Mouse (Mus musculus): ENCODE measurements around the gene Wfdc2. TPM values are rescaled to one million over a fixed set of nuclear protein-coding genes. Genes with fewer than 3 reads are reported as not detected.
A peak's percentile ranks its signal among the peaks of the same experiment; 100 is the strongest.

Wfdc2 gene
- polyA plus RNA-seq, 1 experiment from 2014 or later = 2.9 TPM

- Histone ChIP-seq H3K4me1 (ENCODE audit: control insufficient read depth, insufficient read depth, low read depth, low read length) (no peaks in the 10 kb centered on the region), H3K27me3 (replicated peaks; ENCODE audit: control insufficient read depth, insufficient read depth, low read length) (no peaks in the 10 kb centered on the region), H3K4me3 (ENCODE audit: low read length) (no peak overlapping the region), H3K9ac (ENCODE audit: low read depth, low read length) (no peak overlapping the region), H3K9me3 (ENCODE audit: control insufficient read depth, low read length) (0 out of 2 replicates have a peak, but pooled peaks cover 3% of the 10 kb centered on the region), H3K27ac (ENCODE audit: low read depth, low read length) (no peak overlapping the region), H3K4me2 (ENCODE audit: low read length) (no peak overlapping the region), H3K36me3 (ENCODE audit: control insufficient read depth, insufficient read depth, low read length) (no peaks in the 10 kb centered on the region)
- 13% methylated on average over 3 of the region's 3 CpGs for WGBS
- no peak; the same call in 1 of the 2 replicates for ATAC-seq
Observed at GRCm38 (mm10) chr2:164520782-164521181, 41.4 kb upstream of the Wfdc2 start.

DNA sequence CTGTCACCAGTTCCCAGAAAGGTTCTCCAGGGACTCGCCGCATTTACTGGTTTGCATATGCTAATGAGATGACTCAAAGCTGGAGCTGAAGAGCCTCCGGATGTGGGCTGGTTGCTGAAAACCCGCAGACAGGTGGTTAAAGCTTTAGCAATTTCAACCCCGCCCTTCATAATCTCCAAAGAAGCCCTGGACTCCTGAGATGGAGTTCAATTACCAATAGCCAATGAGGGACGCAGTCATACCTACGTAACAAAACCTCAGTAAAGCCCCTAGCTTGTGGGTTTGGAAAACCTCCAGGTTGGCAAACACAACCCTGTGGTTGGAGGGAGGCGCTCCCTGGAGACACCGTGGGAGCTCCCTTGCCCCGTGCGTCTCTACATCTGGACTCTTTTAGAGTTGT, 40.4 kb upstream of the Wfdc2 start:
- 11% methylated on average over 11 of the region's 11 CpGs for WGBS
- Histone ChIP-seq H3K4me3 (ENCODE audit: low read length) (no peak overlapping the region), H3K27me3 (replicated peaks; ENCODE audit: control insufficient read depth, insufficient read depth, low read length) (no peaks in the 10 kb centered on the region), H3K9ac (ENCODE audit: low read depth, low read length) (no peak overlapping the region), H3K4me2 (ENCODE audit: low read length) (peak overlapping the region; percentile 18), H3K9me3 (ENCODE audit: control insufficient read depth, low read length) (peaks cover 3% of the 10 kb centered on the region; the same call in 1 of the 2 replicates), H3K27ac (ENCODE audit: low read depth, low read length) (no peak overlapping the region), H3K4me1 (ENCODE audit: control insufficient read depth, insufficient read depth, low read depth, low read length) (no peaks in the 10 kb centered on the region), H3K36me3 (ENCODE audit: control insufficient read depth, insufficient read depth, low read length) (no peaks in the 10 kb centered on the region)
- no peak for ATAC-seq

- no peak for ATAC-seq
- Histone ChIP-seq H3K9me3 (ENCODE audit: control insufficient read depth, low read length) (peaks cover 3% of the 10 kb centered on the region; the same call in 1 of the 2 replicates), H3K4me3 (ENCODE audit: low read length) (no peak overlapping the region), H3K4me2 (ENCODE audit: low read length) (no peak overlapping the region), H3K27ac (ENCODE audit: low read depth, low read length) (no peak overlapping the region), H3K4me1 (ENCODE audit: control insufficient read depth, insufficient read depth, low read depth, low read length) (no peaks in the 10 kb centered on the region), H3K27me3 (replicated peaks; ENCODE audit: control insufficient read depth, insufficient read depth, low read length) (no peaks in the 10 kb centered on the region), H3K9ac (ENCODE audit: low read depth, low read length) (no peak overlapping the region), H3K36me3 (ENCODE audit: control insufficient read depth, insufficient read depth, low read length) (no peaks in the 10 kb centered on the region)
- WGBS = 41% methylated on average over 8 of the region's 8 CpGs
Observed at GRCm38 (mm10) chr2:164522280-164522679, 39.9 kb upstream of the Wfdc2 start.

GRCm38 (mm10) chr2:164523301-164523773, 38.9 kb upstream of the Wfdc2 start:
- Histone ChIP-seq H3K4me2 (ENCODE audit: low read length) (no peak overlapping the region), H3K27me3 (replicated peaks; ENCODE audit: control insufficient read depth, insufficient read depth, low read length) (no peaks in the 10 kb centered on the region), H3K36me3 (ENCODE audit: control insufficient read depth, insufficient read depth, low read length) (no peaks in the 10 kb centered on the region), H3K9ac (ENCODE audit: low read depth, low read length) (no peak overlapping the region), H3K27ac (ENCODE audit: low read depth, low read length) (no peak overlapping the region), H3K4me3 (ENCODE audit: low read length) (no peak overlapping the region), H3K9me3 (ENCODE audit: control insufficient read depth, low read length) (peaks cover 3% of the 10 kb centered on the region; the same call in 1 of the 2 replicates), H3K4me1 (ENCODE audit: control insufficient read depth, insufficient read depth, low read depth, low read length) (no peaks in the 10 kb centered on the region)
- no peak for ATAC-seq
- 77% methylated on average over 10 of the region's 10 CpGs for WGBS

DNA sequence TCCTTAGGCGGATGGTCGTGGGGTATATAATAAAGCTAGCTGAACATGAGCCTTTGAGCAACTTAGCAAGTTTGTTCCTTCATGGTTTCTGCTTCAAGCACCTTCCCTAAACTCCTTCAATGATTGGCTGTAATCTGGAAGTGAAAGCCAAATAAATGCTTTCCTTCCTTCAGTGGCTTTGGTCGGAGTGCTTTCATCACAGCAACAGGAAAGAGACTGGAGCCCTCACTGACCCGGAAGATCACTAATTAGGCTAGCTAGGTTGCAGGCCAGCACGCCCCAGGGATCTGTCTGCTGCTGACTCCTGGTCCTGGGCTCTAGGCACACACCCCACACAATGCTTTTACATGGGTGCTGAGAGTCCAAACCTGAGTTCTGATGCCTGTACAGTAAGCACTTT, 33.7 kb upstream of the Wfdc2 start:
- Histone ChIP-seq H3K4me2 (ENCODE audit: low read length) (no peak overlapping the region), H3K4me3 (ENCODE audit: low read length) (no peak overlapping the region), H3K27me3 (replicated peaks; ENCODE audit: control insufficient read depth, insufficient read depth, low read length) (no peaks in the 10 kb centered on the region), H3K9ac (ENCODE audit: low read depth, low read length) (no peak overlapping the region), H3K4me1 (ENCODE audit: control insufficient read depth, insufficient read depth, low read depth, low read length) (no peaks in the 10 kb centered on the region), H3K36me3 (ENCODE audit: control insufficient read depth, insufficient read depth, low read length) (no peaks in the 10 kb centered on the region), H3K9me3 (ENCODE audit: control insufficient read depth, low read length) (no peaks in the 10 kb centered on the region; the same call in 1 of the 2 replicates), H3K27ac (ENCODE audit: low read depth, low read length) (no peak overlapping the region)
- ATAC-seq = no peak
- WGBS = 77% methylated on average over 5 of the region's 5 CpGs

- H3K36me3 ChIP-seq (ENCODE audit: control insufficient read depth, insufficient read depth, low read length) = no peaks in the 10 kb centered on the region
- 7% methylated on average over 3 of the region's 3 CpGs for WGBS
- ATAC-seq = no peak
- no peaks in the 10 kb centered on the region; the same call in 1 of the 2 replicates for H3K9me3 ChIP-seq (ENCODE audit: control insufficient read depth, low read length)
- H3K9ac ChIP-seq (ENCODE audit: low read depth, low read length) = no peak overlapping the region
- no peak overlapping the region for H3K4me3 ChIP-seq (ENCODE audit: low read length)
- no peaks in the 10 kb centered on the region for H3K4me1 ChIP-seq (ENCODE audit: control insufficient read depth, insufficient read depth, low read depth, low read length)
- no peak overlapping the region for H3K4me2 ChIP-seq (ENCODE audit: low read length)
- no peak overlapping the region for H3K27ac ChIP-seq (ENCODE audit: low read depth, low read length)
- no peaks in the 10 kb centered on the region for H3K27me3 ChIP-seq (replicated peaks; ENCODE audit: control insufficient read depth, insufficient read depth, low read length)
Observed at GRCm38 (mm10) chr2:164531169-164531568, 31.0 kb upstream of the Wfdc2 start.

DNA sequence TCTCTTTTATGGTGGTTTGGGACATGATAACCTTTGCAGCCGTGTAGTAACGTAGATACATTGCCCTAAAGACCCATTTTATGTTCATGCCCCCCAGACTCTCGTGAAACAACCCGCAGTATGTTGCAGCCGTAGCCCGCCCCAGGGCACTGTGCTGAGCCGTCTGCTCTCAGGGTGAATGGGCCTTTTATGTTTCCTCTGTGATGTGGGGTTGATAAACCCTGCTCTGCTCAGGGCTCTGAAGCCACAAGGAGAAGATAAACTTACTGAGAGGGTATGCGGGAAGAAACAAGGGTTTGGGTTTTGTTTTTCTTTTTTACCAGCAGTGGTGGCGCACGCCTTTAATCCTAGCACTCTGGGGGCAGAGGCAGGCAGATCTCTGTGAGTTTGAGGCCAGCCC, 27.9 kb upstream of the Wfdc2 start:
- no peak for ATAC-seq
- H3K4me2 ChIP-seq (ENCODE audit: low read length) = no peak overlapping the region
- H3K27me3 ChIP-seq (replicated peaks; ENCODE audit: control insufficient read depth, insufficient read depth, low read length) = no peaks in the 10 kb centered on the region
- no peak overlapping the region for H3K4me3 ChIP-seq (ENCODE audit: low read length)
- no peak overlapping the region for H3K9ac ChIP-seq (ENCODE audit: low read depth, low read length)
- H3K9me3 ChIP-seq (ENCODE audit: control insufficient read depth, low read length) = no peaks in the 10 kb centered on the region
- H3K27ac ChIP-seq (ENCODE audit: low read depth, low read length) = no peak overlapping the region
- no peaks in the 10 kb centered on the region for H3K36me3 ChIP-seq (ENCODE audit: control insufficient read depth, insufficient read depth, low read length)
- 76% methylated on average over 10 of the region's 10 CpGs for WGBS
- no peaks in the 10 kb centered on the region for H3K4me1 ChIP-seq (ENCODE audit: control insufficient read depth, insufficient read depth, low read depth, low read length)

DNA sequence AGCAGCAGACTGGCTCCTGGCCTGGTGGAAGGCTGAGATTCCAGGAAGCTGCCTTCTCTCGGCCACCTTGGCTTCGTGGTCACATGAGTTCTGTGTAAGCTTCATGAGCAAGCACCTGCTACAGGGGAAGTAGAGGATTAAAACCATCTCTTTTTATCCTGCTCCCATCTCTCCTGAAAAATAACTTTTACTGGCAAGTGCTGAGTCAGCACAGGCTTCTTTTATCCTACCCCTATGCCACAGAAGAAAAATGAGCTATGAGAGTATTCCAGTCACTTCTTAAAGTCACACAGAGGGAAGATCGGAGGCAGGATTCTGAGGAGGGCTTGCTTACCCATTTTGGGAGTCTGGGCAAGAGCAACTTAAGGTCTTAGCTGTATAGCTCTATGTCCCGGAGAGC, 25.2 kb upstream of the Wfdc2 start:
- WGBS = 79% methylated on average over 4 of the region's 4 CpGs
- ATAC-seq = no peak
- Histone ChIP-seq H3K4me2 (ENCODE audit: low read length) (no peak overlapping the region), H3K9me3 (ENCODE audit: control insufficient read depth, low read length) (no peaks in the 10 kb centered on the region), H3K4me3 (ENCODE audit: low read length) (no peak overlapping the region), H3K27ac (ENCODE audit: low read depth, low read length) (no peak overlapping the region), H3K36me3 (ENCODE audit: control insufficient read depth, insufficient read depth, low read length) (no peaks in the 10 kb centered on the region), H3K9ac (ENCODE audit: low read depth, low read length) (no peak overlapping the region), H3K27me3 (replicated peaks; ENCODE audit: control insufficient read depth, insufficient read depth, low read length) (no peaks in the 10 kb centered on the region), H3K4me1 (ENCODE audit: control insufficient read depth, insufficient read depth, low read depth, low read length) (no peaks in the 10 kb centered on the region)

DNA sequence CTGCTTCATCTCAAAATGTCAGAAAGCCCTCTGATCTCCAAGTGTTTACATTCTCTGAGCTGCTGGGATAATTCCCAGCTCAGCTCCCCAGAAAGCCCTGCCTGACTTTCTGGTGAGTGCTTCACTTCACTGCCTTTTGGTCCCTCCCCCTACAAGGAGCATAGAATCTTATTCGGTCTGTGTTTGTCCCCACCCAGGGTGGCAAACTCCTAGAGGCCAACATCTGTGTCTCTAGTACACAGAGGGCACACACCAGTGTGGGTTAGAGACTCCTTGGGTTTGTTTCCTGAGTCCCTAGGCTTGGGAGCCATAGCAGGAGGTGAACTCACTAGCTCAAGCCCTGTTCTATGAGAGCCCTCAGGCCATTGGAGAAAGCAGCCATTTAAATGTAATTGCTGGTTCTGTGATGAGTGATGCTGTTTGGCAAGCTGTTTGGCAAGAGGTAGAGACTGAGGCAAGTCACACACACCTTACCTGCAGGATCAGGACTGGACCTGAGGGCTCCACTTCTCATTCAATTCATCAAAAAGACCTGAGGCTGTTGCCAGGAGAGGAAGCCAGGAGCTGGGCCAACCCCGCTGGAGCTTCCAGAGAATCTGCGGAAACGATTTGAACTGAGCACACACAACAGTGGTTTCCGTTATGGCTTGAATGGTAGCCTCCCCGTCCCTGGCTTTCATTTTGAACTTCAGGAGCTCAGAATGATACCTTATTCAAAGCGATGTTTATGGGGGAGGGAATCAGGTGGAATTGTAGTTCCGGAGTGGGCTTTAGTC, 21.4 kb upstream of the Wfdc2 start:
- no peaks in the 10 kb centered on the region for H3K36me3 ChIP-seq (ENCODE audit: control insufficient read depth, insufficient read depth, low read length)
- 49% methylated on average over 8 of the region's 8 CpGs for WGBS
- no peaks in the 10 kb centered on the region for H3K9me3 ChIP-seq (ENCODE audit: control insufficient read depth, low read length)
- ATAC-seq = no peak
- H3K27me3 ChIP-seq (replicated peaks; ENCODE audit: control insufficient read depth, insufficient read depth, low read length) = no peaks in the 10 kb centered on the region
- no peak overlapping the region for H3K9ac ChIP-seq (ENCODE audit: low read depth, low read length)
- no peak overlapping the region for H3K27ac ChIP-seq (ENCODE audit: low read depth, low read length)
- H3K4me3 ChIP-seq (ENCODE audit: low read length) = no peak overlapping the region
- H3K4me2 ChIP-seq (ENCODE audit: low read length) = no peak overlapping the region
- H3K4me1 ChIP-seq (ENCODE audit: control insufficient read depth, insufficient read depth, low read depth, low read length) = no peaks in the 10 kb centered on the region
